Mouse (Mus musculus) midbrain, embryonic 15.5 days (tissue): ENCODE data around the gene Tnnt2. TPM values are rescaled to one million over a fixed set of nuclear protein-coding genes. Genes with fewer than 3 reads are reported as not detected.

Experiments
- ATAC-seq: fragments of 200-750 bp; cut with Nextera tagmentation; replicated peaks from 2 replicates; pipeline ENCODE4 v1.8.0; 2017; ENCODE audit warnings: moderate TSS enrichment
- H3K27ac ChIP-seq: fragments of 300-500 bp; sonication (generic); 2 replicates; pipeline ENCODE4 v1.5.1; 2015; ENCODE audit warnings: mild to moderate bottlenecking, inconsistent platforms
- H3K27me3 ChIP-seq: fragments of 300-500 bp; sonication (generic); replicated peaks from 2 replicates; pipeline ENCODE4 v1.6.1; 2015; ENCODE audit warnings: inconsistent platforms
- H3K36me3 ChIP-seq: fragments of 300-500 bp; sonication (generic); replicated peaks from 2 replicates; pipeline ENCODE4 v1.6.1; 2015; ENCODE audit warnings: inconsistent platforms
- H3K4me1 ChIP-seq: fragments of 300-500 bp; sonication (generic); 2 replicates; pipeline ENCODE4 v1.6.1; 2015; ENCODE audit warnings: inconsistent platforms
- H3K4me2 ChIP-seq: fragments of 300-500 bp; sonication (generic); 2 replicates; pipeline ENCODE4 v1.6.1; 2015; ENCODE audit warnings: inconsistent platforms, mild to moderate bottlenecking, moderate library complexity
- H3K4me3 ChIP-seq: fragments of 300-500 bp; sonication (generic); 2 replicates; pipeline ENCODE4 v1.5.1; 2015; ENCODE audit warnings: mild to moderate bottlenecking, inconsistent platforms
- H3K9ac ChIP-seq: fragments of 300-500 bp; sonication (generic); 2 replicates; pipeline ENCODE4 v1.6.1; 2015; ENCODE audit warnings: mild to moderate bottlenecking, inconsistent platforms
- H3K9me3 ChIP-seq: fragments of 300-500 bp; sonication (generic); 2 replicates; pipeline ENCODE4 v1.6.1; 2016; ENCODE audit warnings: inconsistent platforms
- WGBS: fragments of 180-500 bp; shearing (Covaris S2); methylation state at CpG from one replicate; pipeline ENCODE4 v1.1.7; 2015; ENCODE audit warnings: mixed read lengths; 5-methylcytosine and 5-hydroxymethylcytosine counted together
- polyA plus RNA-seq: library from polyadenylated mRNA; unstranded; fragments of >200 nt; fragmentation: Nextera tagmentation; extraction: Ambion mirVana; gene quantifications from 2 replicates; pipeline ENCODE4 v1.2.1, GENCODE M21; 2015

Tnnt2 gene
- polyA plus RNA-seq, 1 experiment from 2014 or later: 0.71 TPM

DNA sequence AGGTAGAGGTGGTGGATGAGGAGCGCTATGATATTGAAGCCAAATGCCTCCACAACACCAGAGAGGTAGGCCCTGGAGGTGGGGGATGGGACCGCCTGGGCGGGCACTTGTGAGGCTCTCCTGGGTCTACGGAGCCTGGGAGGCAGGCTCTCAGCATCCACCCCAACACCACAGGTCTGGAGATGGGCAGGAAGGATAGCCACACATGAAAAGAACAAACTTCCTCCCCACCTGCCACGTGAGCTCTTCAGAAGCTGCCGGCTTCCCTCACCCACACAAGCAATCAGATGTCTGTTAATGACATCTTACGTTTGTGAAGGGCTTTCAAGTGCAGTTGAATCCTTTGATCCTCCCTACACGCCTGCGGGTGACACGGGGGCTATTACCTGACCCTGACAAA lies 28.6 kb upstream of the Tnnt2 start:
- Histone ChIP-seq H3K27ac (no peak overlapping the region), H3K4me3 (no peak overlapping the region), H3K36me3 (no peaks in the 10 kb centered on the region), H3K9me3 (no peaks in the 10 kb centered on the region), H3K4me1 (no peaks in the 10 kb centered on the region), H3K9ac (no peak overlapping the region), H3K4me2 (no peak overlapping the region), H3K27me3 (0 out of 2 replicates have a peak, but pooled peaks cover under 1% of the 10 kb centered on the region)
- ATAC-seq: no peak
- WGBS: 53% methylated on average over 10 of the region's 10 CpGs

DNA sequence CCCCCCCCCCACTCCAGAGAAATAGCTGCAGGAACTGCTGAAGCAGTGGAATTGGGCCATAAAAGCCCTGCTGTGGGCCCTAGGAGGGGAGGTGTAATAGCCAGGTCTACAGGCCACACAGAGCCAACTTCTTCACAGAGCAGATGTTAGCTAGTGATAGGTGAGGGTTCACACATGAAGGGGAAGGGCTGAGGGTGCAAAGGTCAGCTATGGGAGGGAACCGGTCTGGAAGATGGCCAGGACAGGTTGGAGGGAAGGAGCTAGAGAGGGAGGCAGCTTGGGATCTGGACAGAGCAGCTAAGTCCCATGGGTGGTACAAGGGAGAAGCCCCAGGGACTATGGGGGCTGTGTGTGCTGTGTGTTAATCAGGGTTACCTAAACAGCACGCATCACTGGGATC lies 26.0 kb upstream of the Tnnt2 start:
- no peak overlapping the region for H3K9ac ChIP-seq
- no peak overlapping the region for H3K4me3 ChIP-seq
- no peak for ATAC-seq
- H3K27me3 ChIP-seq: no peaks in the 10 kb centered on the region
- WGBS: 86% methylated on average over 2 of the region's 2 CpGs
- no peaks in the 10 kb centered on the region for H3K4me1 ChIP-seq
- no peaks in the 10 kb centered on the region for H3K9me3 ChIP-seq
- H3K27ac ChIP-seq: no peak overlapping the region
- no peaks in the 10 kb centered on the region for H3K36me3 ChIP-seq
- no peak overlapping the region for H3K4me2 ChIP-seq

DNA sequence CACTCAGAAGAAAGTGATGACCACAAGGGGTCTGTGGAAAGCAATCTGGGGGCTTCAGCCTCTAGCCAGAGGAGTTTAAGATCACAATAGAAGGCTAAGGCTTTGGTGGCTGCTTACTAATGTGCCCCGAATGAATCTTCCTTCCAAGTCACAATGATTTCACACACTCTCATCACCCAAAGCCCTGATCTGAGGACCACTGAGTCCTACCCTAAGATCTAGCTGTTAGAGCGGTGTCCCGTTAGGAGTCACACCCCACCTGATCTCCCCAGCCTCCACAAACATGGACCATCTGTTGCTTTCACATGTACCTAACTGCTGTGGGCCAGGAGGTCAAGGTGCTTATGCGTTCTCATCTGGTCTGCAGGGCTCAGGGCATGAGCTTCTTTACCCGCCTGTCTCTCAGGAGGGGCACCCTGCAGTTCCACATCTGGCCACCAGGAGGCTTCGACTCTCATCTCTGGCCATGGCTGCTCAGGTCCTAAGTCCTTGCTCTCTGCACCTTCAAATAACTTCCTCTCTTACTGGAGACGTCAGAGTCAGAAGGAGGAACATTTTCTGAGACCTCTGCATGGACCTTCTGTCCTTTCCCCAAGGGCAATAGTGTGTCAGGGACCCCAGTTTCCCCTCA lies 25.0 kb upstream of the Tnnt2 start:
- Histone ChIP-seq H3K36me3 (no peaks in the 10 kb centered on the region), H3K9me3 (no peaks in the 10 kb centered on the region), H3K9ac (no peak overlapping the region), H3K4me2 (no peak overlapping the region), H3K27ac (no peak overlapping the region), H3K27me3 (peaks cover 4% of the 10 kb centered on the region; the same call in 1 of the 2 replicates), H3K4me3 (no peak overlapping the region), H3K4me1 (no peaks in the 10 kb centered on the region)
- 23% methylated on average over 7 of the region's 7 CpGs for WGBS
- peak; percentile 57; the same call in 1 of the 2 replicates for ATAC-seq

DNA sequence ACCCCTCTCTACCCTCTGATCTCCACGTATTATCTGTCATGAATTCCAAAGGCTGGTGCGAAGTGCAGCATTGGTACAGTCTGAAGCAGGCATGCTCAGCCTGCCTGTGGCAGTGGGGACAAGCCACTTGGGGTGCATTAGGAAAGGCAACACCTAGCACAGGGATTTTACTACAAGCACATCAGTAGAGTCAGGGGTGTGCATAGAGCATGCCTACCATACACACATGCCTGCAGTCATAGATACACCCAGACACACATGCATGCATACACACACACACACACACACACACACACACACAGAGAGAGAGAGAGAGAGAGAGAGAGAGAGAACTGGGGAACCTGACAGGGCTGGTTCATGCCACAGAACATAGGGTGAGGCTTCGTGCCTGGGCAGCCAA lies 23.9 kb upstream of the Tnnt2 start:
- H3K9ac ChIP-seq: no peak overlapping the region
- H3K4me3 ChIP-seq: no peak overlapping the region
- WGBS: 85% methylated on average over 3 of the region's 3 CpGs
- no peaks in the 10 kb centered on the region for H3K9me3 ChIP-seq
- ATAC-seq: no peak
- H3K4me2 ChIP-seq: no peak overlapping the region
- H3K27ac ChIP-seq: no peak overlapping the region
- H3K4me1 ChIP-seq: no peaks in the 10 kb centered on the region
- peaks cover 13% of the 10 kb centered on the region; the same call in 1 of the 2 replicates for H3K27me3 ChIP-seq
- H3K36me3 ChIP-seq: no peaks in the 10 kb centered on the region

DNA sequence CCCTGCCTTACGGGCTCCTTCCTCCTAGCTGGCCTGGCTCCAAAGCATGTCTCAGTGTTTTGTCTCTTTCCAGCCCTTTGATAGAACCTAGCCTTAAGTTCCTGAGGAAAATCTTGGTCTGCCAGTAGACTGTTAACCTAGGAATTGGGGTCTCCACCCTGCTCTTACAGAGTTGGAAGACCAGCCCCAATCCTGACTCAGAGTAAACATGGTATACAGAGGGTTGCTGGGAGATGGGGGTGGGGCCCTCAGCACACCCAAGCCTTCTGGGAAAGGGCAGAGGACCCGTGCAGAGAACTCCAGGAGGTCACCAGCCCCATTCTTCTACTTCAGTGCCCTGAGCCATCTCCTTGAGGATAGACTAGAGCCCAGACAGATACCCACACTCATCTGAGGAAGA lies 23.5 kb upstream of the Tnnt2 start:
- no peaks in the 10 kb centered on the region for H3K9me3 ChIP-seq
- H3K27me3 ChIP-seq: peaks cover 17% of the 10 kb centered on the region
- H3K4me2 ChIP-seq: no peak overlapping the region
- H3K36me3 ChIP-seq: no peaks in the 10 kb centered on the region
- no peak overlapping the region for H3K27ac ChIP-seq
- no peak overlapping the region for H3K9ac ChIP-seq
- ATAC-seq: no peak
- 48% methylated on average over 2 of the region's 2 CpGs for WGBS
- H3K4me1 ChIP-seq: no peaks in the 10 kb centered on the region
- no peak overlapping the region for H3K4me3 ChIP-seq

DNA sequence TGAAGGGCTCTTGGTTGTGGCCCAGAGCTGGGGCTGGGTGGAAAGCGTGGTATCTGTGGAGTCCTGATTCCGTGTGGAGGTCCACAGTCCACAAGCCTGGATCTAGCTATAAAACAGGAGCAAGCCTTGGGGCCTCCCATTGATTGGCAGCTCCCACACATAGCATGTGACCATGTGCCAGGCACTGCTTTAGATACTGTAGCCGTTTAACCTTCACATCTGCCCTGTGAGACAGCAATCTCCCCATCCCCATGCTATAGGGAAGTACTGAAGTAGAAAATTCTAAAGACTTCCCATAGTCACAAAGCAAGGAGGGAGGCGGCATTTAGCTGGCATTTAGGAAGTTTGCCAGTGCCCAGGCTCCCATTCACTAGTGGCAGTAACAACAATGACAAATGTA lies 23.1 kb upstream of the Tnnt2 start:
- Histone ChIP-seq H3K36me3 (no peaks in the 10 kb centered on the region), H3K4me2 (no peak overlapping the region), H3K4me1 (peaks cover under 1% of the 10 kb centered on the region; the same call in 1 of the 2 replicates), H3K9ac (no peak overlapping the region), H3K27me3 (peaks cover 22% of the 10 kb centered on the region), H3K4me3 (no peak overlapping the region), H3K27ac (no peak overlapping the region), H3K9me3 (no peaks in the 10 kb centered on the region)
- 69% methylated on average over 4 of the region's 4 CpGs for WGBS
- ATAC-seq: no peak

DNA sequence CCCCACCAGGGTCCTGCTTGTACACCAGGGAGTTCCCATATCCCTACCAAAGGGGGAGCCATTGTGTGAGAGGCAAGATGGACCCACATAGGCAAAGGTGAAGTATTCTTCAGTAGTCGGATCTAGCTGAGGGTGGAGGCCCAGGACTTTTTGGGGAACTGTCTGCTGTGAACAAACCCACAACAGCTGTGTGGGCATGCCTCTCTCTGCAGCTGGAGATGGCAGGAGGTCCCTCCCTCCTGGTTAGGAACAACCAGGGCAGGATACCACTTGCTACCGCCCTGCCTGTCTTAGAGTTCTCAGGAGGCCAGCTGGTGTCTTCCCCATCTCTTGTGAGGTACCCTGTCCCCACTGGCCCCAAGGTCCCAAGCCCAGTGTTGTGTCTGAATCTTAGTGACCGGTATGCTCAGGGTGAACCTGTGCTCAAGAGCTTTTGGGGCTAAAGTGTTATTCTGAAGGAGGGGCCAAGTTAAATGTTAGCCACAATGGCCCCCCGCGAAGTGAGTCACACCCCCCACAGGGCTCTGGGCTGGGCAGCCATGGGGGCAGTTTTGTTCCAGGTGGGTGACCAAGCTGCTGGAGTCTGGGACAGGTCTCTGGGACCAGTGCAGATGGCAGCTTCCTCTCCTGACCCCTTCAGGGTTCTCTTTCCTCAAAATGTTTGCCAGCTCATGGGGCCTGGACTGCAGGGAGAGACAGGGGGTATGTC lies 22.3 kb upstream of the Tnnt2 start:
- ATAC-seq: no peak
- Histone ChIP-seq H3K4me1 (peaks cover 8% of the 10 kb centered on the region), H3K4me3 (no peak overlapping the region), H3K4me2 (no peak overlapping the region), H3K27me3 (peaks cover 30% of the 10 kb centered on the region), H3K36me3 (no peaks in the 10 kb centered on the region), H3K27ac (no peak overlapping the region), H3K9me3 (no peaks in the 10 kb centered on the region), H3K9ac (no peak overlapping the region)
- WGBS: 76% methylated on average over 5 of the region's 5 CpGs

DNA sequence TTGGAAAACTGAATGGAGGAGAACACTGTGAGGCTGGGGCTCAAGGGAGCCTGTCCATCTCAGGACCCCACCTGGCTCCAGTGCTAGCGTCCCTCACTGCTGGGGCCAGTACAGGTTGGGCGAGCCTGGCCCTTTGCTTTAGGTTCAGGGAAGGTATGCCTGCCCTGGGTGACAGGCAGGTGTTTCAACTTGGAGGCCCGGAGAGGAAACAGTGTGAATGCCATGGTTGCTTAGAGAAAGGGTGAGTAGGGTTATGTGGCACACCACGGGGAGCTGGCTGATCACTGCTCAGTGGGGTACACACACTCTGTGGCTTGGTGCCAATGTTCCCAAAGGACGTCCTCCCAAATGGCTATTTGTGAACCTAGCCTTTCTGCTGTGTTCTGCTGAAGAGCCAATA lies 21.6 kb upstream of the Tnnt2 start:
- H3K27me3 ChIP-seq: peaks cover 37% of the 10 kb centered on the region
- no peak overlapping the region for H3K4me2 ChIP-seq
- H3K4me1 ChIP-seq: peaks cover 12% of the 10 kb centered on the region
- H3K27ac ChIP-seq: no peak overlapping the region
- no peaks in the 10 kb centered on the region for H3K9me3 ChIP-seq
- 86% methylated on average over 5 of the region's 5 CpGs for WGBS
- ATAC-seq: no peak
- H3K9ac ChIP-seq: no peak overlapping the region
- no peaks in the 10 kb centered on the region for H3K36me3 ChIP-seq
- H3K4me3 ChIP-seq: no peak overlapping the region

DNA sequence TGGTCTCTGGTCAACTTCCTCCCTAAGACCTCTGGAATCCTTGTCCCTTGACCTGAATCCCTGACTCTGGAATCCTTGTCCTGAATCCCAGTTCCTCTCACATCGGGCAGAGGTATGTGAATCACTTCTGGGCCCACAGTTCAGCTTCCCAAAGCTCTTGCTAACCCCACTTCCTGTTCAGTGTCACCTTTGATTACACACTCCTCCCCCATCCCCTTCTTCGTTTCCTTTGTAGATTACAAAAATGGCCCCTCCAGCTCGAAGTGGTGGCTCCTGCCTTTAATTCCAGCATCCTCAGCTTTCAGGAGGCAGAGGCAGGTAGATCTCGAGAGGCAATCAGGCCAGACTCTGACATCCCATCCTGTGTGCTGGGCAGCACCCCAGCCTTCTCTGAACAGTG lies 18.6 kb upstream of the Tnnt2 start:
- 73% methylated on average over 4 of the region's 4 CpGs for WGBS
- no peak for ATAC-seq
- peaks cover 50% of the 10 kb centered on the region for H3K27me3 ChIP-seq

DNA sequence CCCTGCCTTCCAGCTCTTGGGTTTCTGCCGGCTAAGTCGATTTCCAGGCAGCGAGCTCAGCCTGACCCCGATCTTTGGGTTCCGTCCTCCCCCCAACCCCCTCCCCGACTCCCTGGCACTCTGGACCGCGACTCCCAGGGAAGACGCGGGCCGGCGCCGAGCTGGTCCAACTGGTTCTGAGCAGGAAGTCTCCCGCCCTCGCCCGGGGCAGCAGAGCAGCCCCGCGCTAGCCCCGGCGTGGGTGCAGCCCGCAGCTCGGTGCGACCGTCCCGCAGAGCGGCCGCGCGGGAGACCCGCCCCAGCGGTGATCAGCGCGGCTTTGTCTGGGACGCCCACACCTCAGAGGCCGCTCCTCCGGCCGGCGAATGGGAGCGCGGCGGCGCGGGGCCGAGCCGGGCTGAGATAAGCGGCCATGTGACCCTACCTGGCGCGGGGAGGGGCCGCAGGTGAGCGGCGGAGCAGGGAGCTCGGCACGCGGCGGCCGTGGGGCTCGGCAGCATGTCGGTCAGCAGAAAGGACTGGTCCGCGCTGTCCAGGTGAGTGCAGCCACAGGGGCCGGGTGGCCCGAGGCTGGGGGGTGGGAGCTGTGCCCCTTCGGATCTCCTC lies 17.6 kb upstream of the Tnnt2 start, which contains the start of gene Lad1:
Gene Lad1 (plus strand): TSS at position 118 of the 606 bp plus-strand sequence.
- Histone ChIP-seq H3K9ac (peak within 1 kb of the TSS; percentile 67), H3K9me3 (no peaks in the 10 kb centered on the region), H3K4me1 (peaks cover 12% of the 10 kb centered on the region), H3K4me3 (peak within 1 kb of the TSS; percentile 70), H3K27me3 (peaks cover 50% of the 10 kb centered on the region), H3K36me3 (no peaks in the 10 kb centered on the region), H3K27ac (no peak within 1 kb of the TSS), H3K4me2 (peak within 1 kb of the TSS; percentile 99)
- peak; percentile 70 for ATAC-seq
- under 1% methylated on average over 63 of the region's 63 CpGs for WGBS

More for the DNA sequence above, 18.6 kb upstream of the Tnnt2 start:
- Histone ChIP-seq H3K4me3 (no peak overlapping the region), H3K4me1 (peaks cover 12% of the 10 kb centered on the region), H3K9ac (no peak overlapping the region), H3K27ac (no peak overlapping the region), H3K9me3 (no peaks in the 10 kb centered on the region), H3K4me2 (no peak overlapping the region), H3K36me3 (no peaks in the 10 kb centered on the region)

DNA sequence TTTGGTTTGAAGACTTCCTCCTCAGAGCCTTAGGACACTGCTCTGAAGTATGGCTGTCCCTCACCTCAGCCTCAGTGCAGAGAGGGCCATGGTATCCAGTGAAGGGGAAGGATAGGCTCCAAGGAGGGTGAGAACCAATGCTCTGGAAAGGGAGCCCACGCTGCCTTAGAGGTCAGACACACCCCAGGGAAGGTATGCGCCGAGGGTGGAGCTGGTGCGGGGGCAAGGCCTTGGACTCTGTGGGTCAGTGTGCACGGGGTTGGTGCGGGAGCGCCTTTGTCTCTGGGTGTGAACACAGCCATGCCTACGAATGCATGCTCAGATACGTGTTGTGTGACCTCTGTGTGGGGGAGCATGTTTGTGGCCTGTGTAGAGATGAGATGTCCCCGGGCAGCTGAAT lies 16.1 kb upstream of the Tnnt2 start:
- Histone ChIP-seq H3K9ac (no peak overlapping the region), H3K4me1 (peaks cover 12% of the 10 kb centered on the region), H3K27ac (no peak overlapping the region), H3K9me3 (no peaks in the 10 kb centered on the region), H3K27me3 (peaks cover 50% of the 10 kb centered on the region), H3K36me3 (no peaks in the 10 kb centered on the region), H3K4me2 (no peak overlapping the region), H3K4me3 (no peak overlapping the region)
- ATAC-seq: no peak; the same call in 1 of the 2 replicates
- WGBS: 84% methylated on average over 10 of the region's 10 CpGs

DNA sequence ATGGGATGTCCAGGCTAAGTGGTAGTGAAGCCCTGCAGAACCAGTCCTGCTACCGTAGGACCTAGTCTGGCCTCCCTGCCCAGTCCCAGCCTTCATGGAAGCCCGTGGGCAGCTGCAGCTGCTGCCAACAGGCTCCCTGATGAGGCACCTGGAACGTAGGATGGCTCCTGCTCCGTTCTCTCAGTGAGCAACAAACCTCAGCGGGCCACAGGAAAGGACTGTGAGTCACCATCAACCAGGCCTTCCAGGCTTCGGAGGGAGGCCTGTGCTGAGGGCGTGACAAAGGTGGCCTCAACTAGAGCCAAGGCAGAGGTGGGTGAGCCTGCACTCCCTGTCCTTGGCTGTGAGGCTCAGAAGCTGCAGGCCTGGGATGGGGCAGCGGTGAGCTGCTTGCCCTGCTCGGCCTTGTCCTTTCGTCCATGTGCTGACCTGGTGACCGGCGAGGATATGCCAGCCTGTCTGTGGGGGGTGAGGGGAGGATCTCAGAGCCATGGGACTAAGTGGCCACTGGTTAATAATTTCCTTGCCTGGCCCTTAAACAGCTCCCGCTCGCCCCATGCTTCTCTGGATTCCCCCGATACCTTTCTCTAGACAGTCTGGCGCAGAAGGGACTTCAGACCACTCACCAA lies 15.3 kb upstream of the Tnnt2 start:
- no peak for ATAC-seq
- no peak overlapping the region for H3K4me2 ChIP-seq
- no peaks in the 10 kb centered on the region for H3K36me3 ChIP-seq
- peaks cover 48% of the 10 kb centered on the region for H3K27me3 ChIP-seq
- peaks cover 12% of the 10 kb centered on the region for H3K4me1 ChIP-seq
- no peaks in the 10 kb centered on the region for H3K9me3 ChIP-seq
- WGBS: 89% methylated on average over 16 of the region's 16 CpGs
- H3K4me3 ChIP-seq: no peak overlapping the region
- H3K27ac ChIP-seq: no peak overlapping the region
- no peak overlapping the region for H3K9ac ChIP-seq
